Mouse (Mus musculus) forebrain, embryonic 15.5 days (tissue): ENCODE results near the gene Wdpcp. TPM values are rescaled to one million over a fixed set of nuclear protein-coding genes. Genes with fewer than 3 reads are reported as not detected.

Source experiments
- ATAC-seq: fragments of 200-750 bp; cut with Nextera tagmentation; replicated peaks from 2 replicates; pipeline ENCODE4 v1.8.0; 2017; ENCODE audit warnings: mild to moderate bottlenecking, moderate TSS enrichment, moderate library complexity
- H3K27ac ChIP-seq: fragments of 300-500 bp; sonication (generic); replicated peaks from 2 replicates; pipeline ENCODE4 v1.5.1; 2015; ENCODE audit warnings: mild to moderate bottlenecking, inconsistent platforms
- H3K27me3 ChIP-seq: fragments of 300-500 bp; sonication (generic); 2 replicates; pipeline ENCODE4 v1.6.1; 2015; ENCODE audit warnings: inconsistent platforms
- H3K36me3 ChIP-seq: fragments of 300-500 bp; sonication (generic); 2 replicates; pipeline ENCODE4 v1.6.1; 2015; ENCODE audit warnings: mild to moderate bottlenecking, inconsistent platforms
- H3K4me1 ChIP-seq: fragments of 300-500 bp; sonication (generic); 2 replicates; pipeline ENCODE4 v1.6.1; 2015; ENCODE audit warnings: inconsistent platforms
- H3K4me2 ChIP-seq: fragments of 300-500 bp; sonication (generic); replicated peaks from 2 replicates; pipeline ENCODE4 v1.6.1; 2015; ENCODE audit warnings: mild to moderate bottlenecking, inconsistent platforms
- H3K4me3 ChIP-seq: fragments of 300-500 bp; sonication (generic); 2 replicates; pipeline ENCODE4 v1.5.1; 2015; ENCODE audit warnings: mild to moderate bottlenecking, inconsistent platforms
- H3K9ac ChIP-seq: fragments of 300-500 bp; sonication (generic); replicated peaks from 2 replicates; pipeline ENCODE4 v1.6.1; 2015; ENCODE audit warnings: mild to moderate bottlenecking, inconsistent platforms
- H3K9me3 ChIP-seq: fragments of 300-500 bp; sonication (generic); 2 replicates; pipeline ENCODE4 v1.6.1; 2016; ENCODE audit warnings: inconsistent platforms
- whole genome bisulfite sequencing: fragments of 180-500 bp; shearing (Covaris S2); methylation state at CpG from one replicate; pipeline ENCODE4 v1.1.7; 2015; ENCODE audit warnings: mixed read lengths; 5-methylcytosine and 5-hydroxymethylcytosine counted together
- polyA plus RNA-seq: library from polyadenylated mRNA; unstranded; fragments of >200 nt; fragmentation: Nextera tagmentation; extraction: Ambion mirVana; gene quantifications from 2 replicates; pipeline ENCODE4 v1.2.1, GENCODE M21; 2015

Gene Wdpcp
- polyA plus RNA-seq, 1 experiment from 2014 or later: 13.1 TPM

- Histone ChIP-seq H3K4me1 (peaks cover 34% of the 10 kb centered on the region), H3K9me3 (no peaks in the 10 kb centered on the region), H3K27me3 (no peaks in the 10 kb centered on the region), H3K4me3 (peak overlapping the region; percentile 77), H3K36me3 (peaks cover 5% of the 10 kb centered on the region; the same call in 1 of the 2 replicates), H3K27ac (peak overlapping the region; percentile 88), H3K4me2 (peak overlapping the region; percentile 63), H3K9ac (peak overlapping the region; percentile 77)
- WGBS: 8% methylated on average over 10 of the region's 10 CpGs
- no peak for ATAC-seq
Observed at GRCm38 (mm10) chr11:21570973-21571372, 1.1 kb upstream of the Wdpcp start.

DNA sequence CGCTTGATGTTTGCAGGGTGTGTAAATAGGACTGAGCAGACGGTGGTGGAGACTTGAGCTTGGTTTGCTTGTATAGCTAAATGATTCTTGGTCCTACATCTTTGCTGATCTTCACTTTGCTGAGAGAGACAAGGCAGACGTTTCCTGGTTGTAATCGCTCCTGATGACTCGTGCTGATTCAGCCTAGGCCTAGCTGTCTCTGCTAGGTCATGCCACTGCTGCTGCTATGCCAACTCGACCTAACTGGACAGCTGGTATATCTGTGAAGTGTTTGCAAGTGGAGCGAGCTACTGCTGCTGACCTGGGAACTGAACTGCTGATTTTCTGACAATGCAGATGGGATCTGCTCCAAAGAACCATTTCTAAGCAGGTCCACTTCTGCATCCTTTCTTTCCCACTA, 9.4 kb downstream of the Wdpcp start:
- no peaks in the 10 kb centered on the region for H3K9me3 ChIP-seq
- H3K4me1 ChIP-seq: no peaks in the 10 kb centered on the region
- no peak overlapping the region for H3K9ac ChIP-seq
- H3K36me3 ChIP-seq: no peaks in the 10 kb centered on the region
- no peak overlapping the region for H3K4me3 ChIP-seq
- H3K27ac ChIP-seq: no peak overlapping the region
- no peak for ATAC-seq
- H3K27me3 ChIP-seq: no peaks in the 10 kb centered on the region
- WGBS: 82% methylated on average over 7 of the region's 7 CpGs
- no peak overlapping the region for H3K4me2 ChIP-seq

- no peaks in the 10 kb centered on the region for H3K9me3 ChIP-seq
- H3K27ac ChIP-seq: no peak overlapping the region
- H3K4me1 ChIP-seq: no peaks in the 10 kb centered on the region
- ATAC-seq: no peak
- no peaks in the 10 kb centered on the region for H3K36me3 ChIP-seq
- H3K4me3 ChIP-seq: no peak overlapping the region
- no peak overlapping the region for H3K4me2 ChIP-seq
- 27% methylated on average over 1 of the region's 1 CpGs for WGBS
- H3K9ac ChIP-seq: no peak overlapping the region
- H3K27me3 ChIP-seq: no peaks in the 10 kb centered on the region
Observed at GRCm38 (mm10) chr11:21583286-21583685, 11.3 kb downstream of the Wdpcp start.

DNA sequence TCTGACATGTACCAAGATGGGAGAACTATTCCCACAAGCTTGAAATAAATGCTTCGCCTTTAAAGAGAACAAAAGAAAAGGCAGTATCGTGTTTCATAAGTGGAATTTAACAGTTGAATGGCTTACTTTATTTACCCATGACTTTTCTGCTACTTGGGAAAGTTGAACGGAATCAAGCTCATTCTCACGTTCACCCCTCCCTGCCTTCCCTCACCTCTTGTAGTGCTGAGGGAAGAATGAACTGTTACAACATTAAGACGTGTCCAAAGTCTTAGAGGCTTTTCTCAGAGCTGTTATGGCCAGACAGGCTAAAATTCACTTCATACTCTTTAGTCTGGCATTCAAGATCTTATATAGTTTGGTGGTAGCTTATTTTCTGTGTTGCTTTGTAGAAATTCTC, 30.5 kb downstream of the Wdpcp start:
- 57% methylated on average over 5 of the region's 5 CpGs for WGBS
- no peak overlapping the region for H3K4me3 ChIP-seq
- no peak overlapping the region for H3K4me2 ChIP-seq
- no peaks in the 10 kb centered on the region for H3K27me3 ChIP-seq
- no peak for ATAC-seq
- H3K9me3 ChIP-seq: no peaks in the 10 kb centered on the region
- no peaks in the 10 kb centered on the region for H3K4me1 ChIP-seq
- H3K9ac ChIP-seq: no peak overlapping the region
- no peak overlapping the region for H3K27ac ChIP-seq
- no peaks in the 10 kb centered on the region for H3K36me3 ChIP-seq

DNA sequence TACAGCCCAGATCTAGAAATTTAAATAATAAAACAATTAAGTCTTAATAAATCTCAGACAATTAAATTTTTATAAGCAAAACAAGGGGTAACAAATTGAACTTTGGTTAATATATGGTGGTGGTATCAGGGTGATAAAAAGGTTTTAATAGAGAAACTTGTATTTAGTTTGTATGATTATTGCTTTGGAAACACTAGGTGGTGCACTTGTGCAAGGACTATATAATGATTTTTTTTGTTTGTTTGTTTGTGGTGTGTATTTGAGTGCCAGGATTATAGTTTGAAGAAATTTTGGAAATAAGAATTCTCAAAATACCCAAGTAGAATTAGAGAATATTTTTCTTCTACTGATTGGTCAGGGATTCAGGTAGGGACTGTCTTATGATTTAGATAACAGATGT, 43.9 kb downstream of the Wdpcp start:
- Histone ChIP-seq H3K36me3 (no peaks in the 10 kb centered on the region), H3K9ac (no peak overlapping the region), H3K27me3 (no peaks in the 10 kb centered on the region), H3K4me1 (no peaks in the 10 kb centered on the region), H3K9me3 (no peaks in the 10 kb centered on the region), H3K4me2 (no peak overlapping the region), H3K4me3 (no peak overlapping the region), H3K27ac (no peak overlapping the region)
- ATAC-seq: no peak

DNA sequence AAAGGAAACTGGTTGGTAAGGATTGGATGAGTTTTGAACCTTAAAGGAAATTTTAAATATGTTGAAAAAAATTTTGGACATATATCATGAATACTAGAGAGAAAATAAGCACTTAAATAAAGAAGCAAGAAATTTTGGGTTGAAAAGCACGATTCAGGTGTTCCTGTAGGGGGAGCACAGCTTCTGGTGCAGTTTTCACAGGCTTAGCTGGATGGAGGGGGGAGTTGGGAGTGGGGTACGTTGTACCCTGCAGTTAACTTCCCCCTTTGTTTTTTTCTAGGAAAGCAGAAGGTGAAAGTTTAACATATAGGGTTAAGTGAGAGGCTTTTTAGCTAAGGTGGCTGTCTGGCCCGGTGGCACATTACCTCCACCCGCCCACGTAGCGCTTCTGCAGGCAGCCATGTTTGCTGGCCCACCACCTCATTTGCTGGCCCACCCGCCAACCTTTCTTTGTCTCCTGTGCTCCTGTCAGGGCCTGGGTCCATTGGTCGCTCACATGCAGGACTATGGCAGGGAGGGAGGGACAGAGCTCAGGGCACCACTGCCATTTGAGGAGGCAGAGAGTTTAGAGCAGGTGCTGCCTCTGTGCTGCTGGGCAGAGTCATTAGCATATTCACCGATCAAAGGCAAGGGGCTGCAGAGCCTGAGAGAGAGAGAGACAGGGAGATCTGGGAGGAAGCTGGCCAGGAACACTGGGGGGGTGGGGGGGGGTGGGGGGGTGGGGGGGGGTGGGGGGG, 62.3 kb downstream of the Wdpcp start:
- H3K9ac ChIP-seq: no peak overlapping the region
- H3K4me3 ChIP-seq: no peak overlapping the region
- H3K36me3 ChIP-seq: no peaks in the 10 kb centered on the region
- H3K9me3 ChIP-seq: no peaks in the 10 kb centered on the region
- WGBS: 63% methylated on average over 9 of the region's 9 CpGs
- H3K27me3 ChIP-seq: no peaks in the 10 kb centered on the region
- H3K4me2 ChIP-seq: no peak overlapping the region
- no peak for ATAC-seq
- no peak overlapping the region for H3K27ac ChIP-seq
- no peaks in the 10 kb centered on the region for H3K4me1 ChIP-seq

GRCm38 (mm10) chr11:21638341-21638740, 66.3 kb downstream of the Wdpcp start:
- WGBS: 82% methylated on average over 5 of the region's 5 CpGs
- no peaks in the 10 kb centered on the region for H3K27me3 ChIP-seq
- no peak overlapping the region for H3K4me3 ChIP-seq
- H3K9ac ChIP-seq: no peak overlapping the region
- H3K27ac ChIP-seq: no peak overlapping the region
- H3K9me3 ChIP-seq: no peaks in the 10 kb centered on the region
- no peaks in the 10 kb centered on the region for H3K36me3 ChIP-seq
- no peak for ATAC-seq
- no peak overlapping the region for H3K4me2 ChIP-seq
- H3K4me1 ChIP-seq: no peaks in the 10 kb centered on the region

DNA sequence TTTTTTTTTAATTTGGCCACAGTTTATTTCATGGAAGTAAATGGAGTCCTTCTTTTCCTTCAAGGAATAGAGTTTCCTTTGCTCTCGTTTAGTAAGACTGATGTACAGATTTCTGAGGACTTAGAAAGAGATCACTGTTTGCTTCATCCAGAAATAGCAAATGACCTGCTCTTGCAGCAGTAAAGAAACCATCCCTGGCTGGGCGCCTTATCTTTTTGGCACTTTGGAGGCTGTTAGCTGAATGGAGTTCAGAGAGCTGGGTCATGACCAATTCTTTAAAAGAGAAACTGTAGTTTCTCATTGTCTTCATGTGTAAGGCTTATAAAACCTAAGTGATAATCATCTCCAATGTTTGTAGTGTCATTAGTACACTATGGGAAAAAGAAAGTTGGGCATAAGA, 67.5 kb downstream of the Wdpcp start:
- Histone ChIP-seq H3K27ac (no peak overlapping the region), H3K27me3 (no peaks in the 10 kb centered on the region), H3K9ac (no peak overlapping the region), H3K4me2 (no peak overlapping the region), H3K36me3 (no peaks in the 10 kb centered on the region), H3K4me3 (no peak overlapping the region), H3K4me1 (no peaks in the 10 kb centered on the region), H3K9me3 (no peaks in the 10 kb centered on the region)
- 76% methylated on average over 2 of the region's 2 CpGs for WGBS
- no peak for ATAC-seq

GRCm38 (mm10) chr11:21644231-21644630, 72.2 kb downstream of the Wdpcp start:
- Histone ChIP-seq H3K9ac (no peak overlapping the region), H3K27ac (no peak overlapping the region), H3K9me3 (no peaks in the 10 kb centered on the region), H3K4me2 (no peak overlapping the region), H3K27me3 (no peaks in the 10 kb centered on the region), H3K4me1 (no peaks in the 10 kb centered on the region), H3K4me3 (no peak overlapping the region), H3K36me3 (no peaks in the 10 kb centered on the region)
- ATAC-seq: no peak
- 82% methylated on average over 4 of the region's 4 CpGs for WGBS

DNA sequence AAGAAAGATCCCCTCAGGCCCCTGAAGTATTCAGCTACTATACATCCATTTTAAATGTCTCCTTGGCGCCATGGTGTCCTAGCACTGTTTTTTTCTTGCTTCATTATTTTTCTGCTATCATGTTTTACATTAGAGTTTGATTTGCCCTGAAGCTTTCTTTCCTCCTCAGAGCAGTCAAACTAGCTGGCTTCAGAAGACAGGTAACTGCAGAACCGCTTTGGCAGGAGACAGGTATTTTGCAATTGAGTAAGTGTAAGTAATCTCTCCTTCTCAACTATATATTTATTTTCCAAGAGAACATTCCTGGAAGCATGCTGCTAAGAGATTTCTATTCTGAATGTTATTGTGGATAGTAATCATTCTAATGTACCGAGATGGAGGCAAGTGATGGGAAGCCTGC, 74.1 kb downstream of the Wdpcp start:
- Histone ChIP-seq H3K4me3 (no peak overlapping the region), H3K27me3 (no peaks in the 10 kb centered on the region), H3K4me1 (no peaks in the 10 kb centered on the region), H3K9ac (no peak overlapping the region), H3K9me3 (no peaks in the 10 kb centered on the region), H3K27ac (no peak overlapping the region), H3K36me3 (no peaks in the 10 kb centered on the region), H3K4me2 (no peak overlapping the region)
- WGBS: 92% methylated on average over 3 of the region's 3 CpGs
- no peak for ATAC-seq

GRCm38 (mm10) chr11:21658985-21659384, 87.0 kb downstream of the Wdpcp start:
- Histone ChIP-seq H3K9me3 (no peaks in the 10 kb centered on the region), H3K4me2 (no peak overlapping the region), H3K4me1 (no peaks in the 10 kb centered on the region), H3K9ac (no peak overlapping the region), H3K4me3 (no peak overlapping the region), H3K27ac (no peak overlapping the region), H3K36me3 (no peaks in the 10 kb centered on the region), H3K27me3 (no peaks in the 10 kb centered on the region)
- 0 out of 2 replicates have a peak, but pooled peaks have one; percentile 63 for ATAC-seq
- WGBS: 68% methylated on average over 3 of the region's 3 CpGs

GRCm38 (mm10) chr11:21677034-21677433, 105.0 kb downstream of the Wdpcp start:
- no peak overlapping the region for H3K4me2 ChIP-seq
- 68% methylated on average over 2 of the region's 2 CpGs for WGBS
- ATAC-seq: no peak

GRCm38 (mm10) chr11:21688441-21688840, 116.4 kb downstream of the Wdpcp start:
- Histone ChIP-seq H3K9me3 (no peaks in the 10 kb centered on the region), H3K36me3 (no peaks in the 10 kb centered on the region), H3K4me1 (no peaks in the 10 kb centered on the region), H3K27ac (no peak overlapping the region), H3K9ac (no peak overlapping the region), H3K4me2 (no peak overlapping the region), H3K4me3 (no peak overlapping the region), H3K27me3 (no peaks in the 10 kb centered on the region)
- ATAC-seq: no peak
- 80% methylated on average over 6 of the region's 6 CpGs for WGBS

More at GRCm38 (mm10) chr11:21677034-21677433, 105.0 kb downstream of the Wdpcp start:
- H3K4me3 ChIP-seq: no peak overlapping the region
- H3K27ac ChIP-seq: no peak overlapping the region
- H3K27me3 ChIP-seq: no peaks in the 10 kb centered on the region
- no peaks in the 10 kb centered on the region for H3K4me1 ChIP-seq
- H3K9me3 ChIP-seq: no peaks in the 10 kb centered on the region
- H3K9ac ChIP-seq: no peak overlapping the region
- no peaks in the 10 kb centered on the region for H3K36me3 ChIP-seq
